Mouse (Mus musculus): ENCODE measurements around the gene Palm2. TPM values are rescaled to one million over a fixed set of nuclear protein-coding genes. Genes with fewer than 3 reads are reported as not detected.

Gene Palm2
- polyA plus RNA-seq, 1 experiment from 2014 or later: 3.9 TPM

DNA sequence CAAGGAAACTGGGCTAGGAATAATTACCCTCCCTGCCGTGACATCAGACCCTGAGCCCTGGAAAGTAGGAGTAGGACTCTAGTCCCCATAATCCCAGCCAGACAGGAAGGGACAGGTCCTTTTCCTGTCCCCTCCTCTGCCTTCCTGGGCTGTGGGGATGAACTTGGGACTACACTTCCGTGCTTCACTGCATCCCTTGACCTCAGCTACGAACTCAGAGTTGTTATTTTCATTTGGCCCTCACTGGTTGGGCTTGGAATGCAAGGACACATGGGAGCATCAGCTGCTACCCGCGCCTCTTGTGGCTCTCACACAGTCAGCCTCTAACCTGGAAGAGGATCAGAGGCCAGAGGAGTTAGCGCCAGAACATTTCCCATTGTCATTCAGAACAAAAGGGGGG lies 256.0 kb downstream of the Palm2 start:
- 79% methylated on average over 6 of the region's 6 CpGs for WGBS
- peak overlapping the region; percentile 57; the same call in 1 of the 2 replicates for H3K27ac ChIP-seq
- H3K4me1 ChIP-seq: peaks cover 37% of the 10 kb centered on the region
- H3K36me3 ChIP-seq: peaks cover 6% of the 10 kb centered on the region; the same call in 1 of the 2 replicates
- H3K27me3 ChIP-seq (ENCODE audit: low read depth, poor library complexity, severe bottlenecking): no peaks in the 10 kb centered on the region
- H3K4me3 ChIP-seq: no peak overlapping the region
- no peak for DNase-seq (ENCODE audit: low spot score)
- no peaks in the 10 kb centered on the region for H3K9me3 ChIP-seq (replicated peaks)

DNA sequence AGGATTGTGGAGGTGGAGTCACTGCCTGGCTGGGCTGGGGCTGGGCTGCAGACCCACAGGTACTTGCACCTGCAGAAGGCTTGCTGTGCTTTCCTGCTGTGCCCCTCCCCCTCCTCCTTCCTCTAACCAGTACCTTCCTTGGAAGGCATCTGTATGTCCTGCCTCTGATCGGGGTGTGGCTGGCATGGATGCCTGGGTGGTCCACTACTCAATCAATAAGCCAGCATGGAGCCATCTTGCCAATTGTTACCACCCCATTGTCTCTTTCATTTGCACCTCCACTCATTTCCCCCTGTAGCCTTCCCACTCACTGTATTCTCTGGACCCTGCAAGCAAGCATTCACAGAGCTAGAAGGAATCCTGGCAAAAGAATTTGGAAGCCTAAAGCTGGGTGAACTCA lies 256.8 kb downstream of the Palm2 start:
- peaks cover 6% of the 10 kb centered on the region; the same call in 1 of the 2 replicates for H3K36me3 ChIP-seq
- no peak overlapping the region for H3K4me3 ChIP-seq
- no peak overlapping the region for H3K27ac ChIP-seq
- H3K27me3 ChIP-seq (ENCODE audit: low read depth, poor library complexity, severe bottlenecking): no peaks in the 10 kb centered on the region
- 50% methylated on average over 1 of the region's 1 CpGs for WGBS
- peaks cover 36% of the 10 kb centered on the region for H3K4me1 ChIP-seq
- no peaks in the 10 kb centered on the region for H3K9me3 ChIP-seq (replicated peaks)
- no peak for DNase-seq (ENCODE audit: low spot score)

GRCm38 (mm10) chr4:57694356-57695136 lies 260.5 kb downstream of the Palm2 start:
- Histone ChIP-seq H3K27ac (0 out of 2 replicates have a peak overlapping the region, but pooled peaks have one; percentile 27), H3K4me1 (peaks cover 7% of the 10 kb centered on the region), H3K36me3 (peaks cover 3% of the 10 kb centered on the region; the same call in 1 of the 2 replicates), H3K27me3 (ENCODE audit: low read depth, poor library complexity, severe bottlenecking) (no peaks in the 10 kb centered on the region), H3K9me3 (replicated peaks) (no peaks in the 10 kb centered on the region), H3K4me3 (no peak overlapping the region)
- DNase-seq (ENCODE audit: low spot score): no peak
- 85% methylated on average over 5 of the region's 5 CpGs for WGBS

GRCm38 (mm10) chr4:57696955-57697354 lies 262.9 kb downstream of the Palm2 start:
- WGBS: 96% methylated on average over 11 of the region's 11 CpGs
- DNase-seq (ENCODE audit: low spot score): no peak
- no peak overlapping the region for H3K4me3 ChIP-seq
- no peaks in the 10 kb centered on the region for H3K4me1 ChIP-seq
- no peaks in the 10 kb centered on the region for H3K9me3 ChIP-seq (replicated peaks)
- no peaks in the 10 kb centered on the region for H3K36me3 ChIP-seq
- no peaks in the 10 kb centered on the region for H3K27me3 ChIP-seq (ENCODE audit: low read depth, poor library complexity, severe bottlenecking)
- no peak overlapping the region for H3K27ac ChIP-seq

DNA sequence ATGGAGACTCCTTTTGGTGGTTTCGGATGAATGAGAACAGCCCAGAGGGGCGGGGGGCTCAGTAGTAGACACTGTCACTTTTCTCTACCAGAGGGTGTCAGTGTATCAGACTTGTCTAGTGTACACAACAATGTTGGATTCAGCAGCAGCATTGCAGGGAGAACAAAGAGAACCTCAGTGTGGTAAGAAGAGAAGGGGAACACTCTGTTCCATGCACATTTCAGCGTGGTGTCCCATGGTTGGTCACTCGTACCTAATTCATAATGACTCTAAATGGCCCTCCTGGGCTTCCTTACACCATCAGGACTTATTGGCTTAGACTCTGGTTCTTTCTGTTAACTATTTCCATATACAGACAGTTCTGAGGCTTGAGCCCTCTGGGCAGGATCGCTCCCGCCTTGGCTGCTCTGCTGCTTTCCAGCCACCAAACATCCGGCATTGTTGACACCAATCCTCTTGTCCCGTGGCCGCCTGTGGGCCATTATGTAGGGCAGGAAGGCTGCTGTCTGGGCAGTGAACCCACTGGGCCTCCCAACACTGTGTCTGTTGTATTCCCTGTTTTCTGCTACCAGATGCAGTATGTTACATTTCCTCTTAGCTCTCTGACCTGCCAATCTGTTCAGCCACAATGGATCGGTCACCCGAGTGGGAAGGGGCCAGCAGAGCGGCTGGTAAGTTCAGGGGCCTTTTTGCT lies 264.0 kb downstream of the Palm2 start:
- 91% methylated on average over 12 of the region's 12 CpGs for WGBS
- Histone ChIP-seq H3K4me3 (no peak overlapping the region), H3K4me1 (0 out of 2 replicates have a peak, but pooled peaks cover under 1% of the 10 kb centered on the region), H3K27me3 (ENCODE audit: low read depth, poor library complexity, severe bottlenecking) (no peaks in the 10 kb centered on the region), H3K9me3 (replicated peaks) (no peaks in the 10 kb centered on the region), H3K36me3 (no peaks in the 10 kb centered on the region), H3K27ac (0 out of 2 replicates have a peak overlapping the region, but pooled peaks have one; percentile 46)
- DNase-seq (ENCODE audit: low spot score): no peak

GRCm38 (mm10) chr4:57701576-57701975 lies 267.5 kb downstream of the Palm2 start:
- WGBS: 90% methylated on average over 5 of the region's 5 CpGs
- Histone ChIP-seq H3K9me3 (replicated peaks) (no peaks in the 10 kb centered on the region), H3K4me3 (no peak overlapping the region), H3K4me1 (peaks cover 15% of the 10 kb centered on the region), H3K36me3 (no peaks in the 10 kb centered on the region), H3K27me3 (ENCODE audit: low read depth, poor library complexity, severe bottlenecking) (no peaks in the 10 kb centered on the region), H3K27ac (no peak overlapping the region)
- DNase-seq (ENCODE audit: low spot score): no peak

DNA sequence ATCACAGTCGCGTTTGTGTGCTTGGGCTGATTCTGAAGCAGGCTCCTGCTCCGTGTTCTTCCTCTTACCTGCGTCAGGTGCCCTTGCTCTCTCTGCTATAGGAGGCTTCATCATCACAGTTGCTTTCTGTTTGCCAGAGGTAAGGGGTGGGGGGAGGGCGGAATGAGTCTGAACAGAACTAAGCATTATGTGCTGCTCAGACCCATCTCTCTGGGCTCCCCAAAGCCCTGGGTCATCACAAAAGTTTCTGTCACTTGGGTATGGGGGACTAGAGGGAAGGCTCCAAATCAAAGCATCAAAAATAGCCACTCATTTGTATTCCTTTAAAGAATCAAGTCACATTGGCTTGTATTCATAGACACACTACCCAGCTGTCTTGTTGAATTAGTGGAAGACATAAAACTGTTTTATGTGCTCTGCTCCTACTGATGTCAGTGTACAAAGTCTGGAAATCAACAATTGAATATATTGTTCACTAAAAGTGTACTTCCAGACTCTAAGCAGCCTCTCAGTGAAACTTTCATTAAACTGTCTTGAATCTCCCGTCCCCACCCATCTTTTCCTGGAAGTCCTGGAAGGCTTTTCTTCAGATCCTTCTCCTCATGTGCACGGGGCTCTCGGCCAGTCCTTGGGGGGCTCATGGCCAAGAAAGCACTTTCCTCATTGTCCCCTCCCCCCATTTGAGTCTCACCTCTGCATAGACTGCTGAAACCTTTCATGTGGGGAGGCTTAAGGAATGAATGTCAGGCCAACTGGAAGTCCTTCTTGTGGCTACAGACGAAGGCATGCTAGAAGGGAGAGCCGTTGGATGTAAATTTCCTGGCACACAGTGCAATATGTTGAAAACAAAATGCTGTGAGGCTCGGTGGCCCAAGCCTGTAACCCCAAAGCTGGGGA lies 269.8 kb downstream of the Palm2 start:
- Histone ChIP-seq H3K9me3 (replicated peaks) (no peaks in the 10 kb centered on the region), H3K36me3 (no peaks in the 10 kb centered on the region), H3K4me3 (no peak overlapping the region), H3K27ac (peak overlapping the region; percentile 46; the same call in 1 of the 2 replicates), H3K27me3 (ENCODE audit: low read depth, poor library complexity, severe bottlenecking) (no peaks in the 10 kb centered on the region), H3K4me1 (peaks cover 15% of the 10 kb centered on the region)
- no peak for DNase-seq (ENCODE audit: low spot score)
- WGBS: 85% methylated on average over 11 of the region's 11 CpGs

GRCm38 (mm10) chr4:57704575-57704974 lies 270.5 kb downstream of the Palm2 start:
- H3K36me3 ChIP-seq: peaks cover under 1% of the 10 kb centered on the region; the same call in 1 of the 2 replicates
- no peaks in the 10 kb centered on the region for H3K9me3 ChIP-seq (replicated peaks)
- peak overlapping the region; percentile 46; the same call in 1 of the 2 replicates for H3K27ac ChIP-seq
- no peak overlapping the region for H3K4me3 ChIP-seq
- H3K27me3 ChIP-seq (ENCODE audit: low read depth, poor library complexity, severe bottlenecking): no peaks in the 10 kb centered on the region
- 92% methylated on average over 7 of the region's 7 CpGs for WGBS
- DNase-seq (ENCODE audit: low spot score): no peak
- H3K4me1 ChIP-seq: peaks cover 15% of the 10 kb centered on the region

GRCm38 (mm10) chr4:57715849-57716248 lies 281.8 kb downstream of the Palm2 start:
- no peak for DNase-seq (ENCODE audit: low spot score)
- no peak overlapping the region for H3K4me3 ChIP-seq
- H3K36me3 ChIP-seq: no peaks in the 10 kb centered on the region
- H3K27me3 ChIP-seq (ENCODE audit: low read depth, poor library complexity, severe bottlenecking): no peaks in the 10 kb centered on the region
- no peak overlapping the region for H3K27ac ChIP-seq
- H3K9me3 ChIP-seq (replicated peaks): no peaks in the 10 kb centered on the region
- peaks cover 37% of the 10 kb centered on the region for H3K4me1 ChIP-seq

GRCm38 (mm10) chr4:57716735-57717134 lies 282.7 kb downstream of the Palm2 start:
- no peak for DNase-seq (ENCODE audit: low spot score)
- 36% methylated on average over 4 of the region's 4 CpGs for WGBS
- peaks cover 40% of the 10 kb centered on the region for H3K4me1 ChIP-seq

GRCm38 (mm10) chr4:57717354-57717753 lies 283.3 kb downstream of the Palm2 start, which contains the start of gene Akap2:
TSS of gene Akap2 (plus strand) at chr4:57717657.
- H3K36me3 ChIP-seq: no peaks in the 10 kb centered on the region
- no peak within 1 kb of the TSS for H3K27ac ChIP-seq
- no peaks in the 10 kb centered on the region for H3K27me3 ChIP-seq (ENCODE audit: low read depth, poor library complexity, severe bottlenecking)
- peaks cover 40% of the 10 kb centered on the region for H3K4me1 ChIP-seq
- 87% methylated on average over 9 of the region's 9 CpGs for WGBS
- no peak for DNase-seq (ENCODE audit: low spot score)
- H3K4me3 ChIP-seq: no peak within 1 kb of the TSS
- no peaks in the 10 kb centered on the region for H3K9me3 ChIP-seq (replicated peaks)

More at GRCm38 (mm10) chr4:57716735-57717134, 282.7 kb downstream of the Palm2 start:
- Histone ChIP-seq H3K9me3 (replicated peaks) (no peaks in the 10 kb centered on the region), H3K36me3 (no peaks in the 10 kb centered on the region), H3K27me3 (ENCODE audit: low read depth, poor library complexity, severe bottlenecking) (no peaks in the 10 kb centered on the region), H3K4me3 (no peak overlapping the region), H3K27ac (no peak overlapping the region)

GRCm38 (mm10) chr4:57719370-57719769 lies 285.3 kb downstream of the Palm2 start:
- no peak overlapping the region for H3K27ac ChIP-seq
- WGBS: 89% methylated on average over 1 of the region's 1 CpGs
- H3K9me3 ChIP-seq (replicated peaks): no peaks in the 10 kb centered on the region
- no peak overlapping the region for H3K4me3 ChIP-seq
- H3K36me3 ChIP-seq: no peaks in the 10 kb centered on the region
- no peaks in the 10 kb centered on the region for H3K27me3 ChIP-seq (ENCODE audit: low read depth, poor library complexity, severe bottlenecking)
- no peak for DNase-seq (ENCODE audit: low spot score)
- peaks cover 35% of the 10 kb centered on the region for H3K4me1 ChIP-seq

All from limb, embryonic 10.5 days (tissue).